Mouse (Mus musculus) ES-Bruce4 (cell line): ENCODE measurements around the gene Spata31d1d. TPM values are rescaled to one million over a fixed set of nuclear protein-coding genes. Genes with fewer than 3 reads are reported as not detected.
"Not testable (repeated sequence)": the region's sequence is repeated elsewhere in the genome, so short reads cannot be mapped to it uniquely, and the experiment has no call there.

Experiments used
- H3K27ac ChIP-seq: 2 replicates; pipeline ENCODE4 v1.5.1; 2012; ENCODE audit warnings: low read length, inconsistent platforms; ENCODE audit not compliant: insufficient read depth
- H3K27me3 ChIP-seq: 2 replicates; pipeline ENCODE4 v1.6.1; 2012; ENCODE audit warnings: mild to moderate bottlenecking, low read length, inconsistent platforms; ENCODE audit not compliant: control insufficient read depth, poor library complexity, insufficient read depth, severe bottlenecking
- H3K36me3 ChIP-seq: 2 replicates; pipeline ENCODE4 v1.6.1; 2012; ENCODE audit warnings: inconsistent platforms, mild to moderate bottlenecking, low read length, moderate library complexity; ENCODE audit not compliant: control insufficient read depth, poor library complexity, insufficient read depth, severe bottlenecking
- H3K4me1 ChIP-seq: one replicate; pipeline ENCODE4 v1.8.1; 2011; ENCODE audit warnings: low read length; ENCODE audit not compliant: control insufficient read depth, insufficient read depth
- H3K4me3 ChIP-seq: 2 replicates; pipeline ENCODE4 v1.5.1; 2011; ENCODE audit warnings: low read depth, mild to moderate bottlenecking, low read length
- H3K9ac ChIP-seq: 2 replicates; pipeline ENCODE4 v1.6.1; 2012; ENCODE audit warnings: low read depth, mild to moderate bottlenecking, inconsistent platforms; ENCODE audit not compliant: poor library complexity, severe bottlenecking
- H3K9me3 ChIP-seq: replicated peaks from 2 replicates; pipeline ENCODE4 v1.6.1; 2012; ENCODE audit warnings: mild to moderate bottlenecking, low read length, inconsistent platforms; ENCODE audit not compliant: control insufficient read depth, poor library complexity, insufficient read depth, severe bottlenecking
- CTCF ChIP-seq: IDR thresholded peaks from one replicate; pipeline ENCODE4 v1.8.1; 2011; ENCODE audit warnings: low read depth, low read length
- EP300 ChIP-seq: IDR thresholded peaks from 2 replicates; pipeline ENCODE4 v1.6.1; 2011; ENCODE audit warnings: low read depth, low read length; ENCODE audit not compliant: insufficient read depth
- POLR2A ChIP-seq: IDR thresholded peaks from one replicate; pipeline ENCODE4 v1.8.1; 2011; ENCODE audit warnings: low read length; ENCODE audit not compliant: insufficient read depth
- polyA plus RNA-seq: library from polyadenylated mRNA; stranded (reverse); fragments of >200 nt; gene quantifications from 2 replicates; pipeline ENCODE4 v1.2.4, GENCODE M21; 2011; ENCODE audit warnings: low read depth; ENCODE audit not compliant: missing spikeins, insufficient read depth, insufficient read length

Spata31d1d gene
- polyA plus RNA-seq, 1 experiment, result not detected

GRCm38 (mm10) chr13:59726139-59726867, 5.2 kb downstream of the Spata31d1d start:
- no peaks in the 10 kb centered on the region for H3K36me3 ChIP-seq
- peak overlapping the region; percentile 44 for H3K4me3 ChIP-seq
- no peaks in the 10 kb centered on the region for H3K9me3 ChIP-seq
- peak overlapping the region; percentile 16 for H3K9ac ChIP-seq
- no peaks in the 10 kb centered on the region for H3K27me3 ChIP-seq
- no peak for TF ChIP-seq POLR2A
- 0 out of 2 replicates have a peak, but pooled peaks have one; percentile 5 for TF ChIP-seq EP300
- peaks cover 3% of the 10 kb centered on the region for H3K4me1 ChIP-seq
- no peak overlapping the region for H3K27ac ChIP-seq

GRCm38 (mm10) chr13:59722089-59722488, 9.5 kb downstream of the Spata31d1d start:
- H3K4me3 ChIP-seq, H3K27me3 ChIP-seq, H3K36me3 ChIP-seq, H3K9ac ChIP-seq, H3K4me1 ChIP-seq, H3K27ac ChIP-seq, H3K9me3 ChIP-seq: not testable (repeated sequence)

GRCm38 (mm10) chr13:59719475-59719874, 12.1 kb downstream of the Spata31d1d start:
- no peaks in the 10 kb centered on the region for H3K9me3 ChIP-seq
- TF ChIP-seq POLR2A (no peak), CTCF (no peak), EP300 (no peak)
- peaks cover 1% of the 10 kb centered on the region for H3K4me1 ChIP-seq
- H3K4me3 ChIP-seq, result no peak overlapping the region
- H3K27ac ChIP-seq, result no peak overlapping the region
- H3K36me3 ChIP-seq, result no peaks in the 10 kb centered on the region
- no peak overlapping the region for H3K9ac ChIP-seq
- no peaks in the 10 kb centered on the region for H3K27me3 ChIP-seq

- H3K9me3 ChIP-seq, H3K4me3 ChIP-seq, H3K36me3 ChIP-seq, H3K27ac ChIP-seq, H3K27me3 ChIP-seq, H3K9ac ChIP-seq, H3K4me1 ChIP-seq: not testable (repeated sequence)
These were observed 12.6 kb downstream of the Spata31d1d start for GRCm38 (mm10) chr13:59718857-59719440.

GRCm38 (mm10) chr13:59713710-59714109, 17.8 kb downstream of the Spata31d1d start:
- no peak for TF ChIP-seq EP300
- TF ChIP-seq CTCF, result no peak
- no peak for TF ChIP-seq POLR2A
- H3K4me3 ChIP-seq, result no peak overlapping the region
- H3K36me3 ChIP-seq, result no peaks in the 10 kb centered on the region
- H3K27ac ChIP-seq, result no peak overlapping the region
- H3K27me3 ChIP-seq, result no peaks in the 10 kb centered on the region
- no peaks in the 10 kb centered on the region for H3K9me3 ChIP-seq
- H3K9ac ChIP-seq, result no peak overlapping the region
- H3K4me1 ChIP-seq, result no peaks in the 10 kb centered on the region

GRCm38 (mm10) chr13:59711984-59712383, 19.6 kb downstream of the Spata31d1d start, which contains the start of gene Spata31d1b:
Gene Spata31d1b (plus strand): TSS chr13:59712284.
- H3K9ac ChIP-seq, H3K27me3 ChIP-seq, H3K4me1 ChIP-seq, H3K36me3 ChIP-seq, H3K9me3 ChIP-seq, H3K27ac ChIP-seq, H3K4me3 ChIP-seq: not testable (repeated sequence)
